Mouse (Mus musculus) cerebellum, adult 11-12 months (tissue): ENCODE measurements around the gene Col7a1.

Experiments used
- DNase-seq: peaks from one replicate; pipeline ENCODE4 v3.0.0; 2022

The Col7a1 gene

DNA sequence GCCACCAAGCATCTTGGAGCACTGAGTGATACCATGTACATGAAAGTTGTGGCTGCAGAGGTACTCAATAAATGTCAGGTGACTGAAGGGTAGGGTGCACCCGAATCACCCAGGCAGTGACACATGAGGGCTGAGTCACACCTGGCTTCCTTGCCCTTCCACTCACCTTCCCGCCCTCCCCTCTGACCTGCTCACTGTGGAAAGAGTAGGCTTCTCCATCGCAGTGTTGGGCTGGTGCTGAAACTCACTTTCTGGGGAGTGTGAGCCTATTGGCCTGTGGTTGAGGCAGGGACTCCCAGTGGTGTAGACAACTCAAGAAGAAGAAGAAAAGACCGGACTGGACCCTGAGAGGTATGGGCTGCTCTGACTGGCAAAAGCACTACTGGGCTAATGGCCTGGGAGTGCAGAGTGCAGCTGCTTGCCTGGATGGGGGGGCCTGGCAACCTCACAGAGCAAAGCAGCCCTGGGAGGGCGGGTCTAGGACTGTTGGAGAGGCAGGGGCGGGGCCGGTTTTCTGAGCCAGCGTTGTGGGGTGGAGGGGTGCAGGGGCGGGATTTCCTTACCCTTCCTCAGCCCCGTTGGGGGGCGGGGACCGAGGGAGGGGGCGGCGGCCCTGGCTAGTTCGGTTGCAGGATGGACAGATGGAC lies 34.4 kb downstream of the Col7a1 start:
- no peak for DNase-seq

- no peak for DNase-seq
These were observed 36.5 kb downstream of the Col7a1 start for GRCm38 (mm10) chr9:108989802-108990461.

- peak; percentile 60 for DNase-seq
These were observed 37.1 kb downstream of the Col7a1 start for GRCm38 (mm10) chr9:108990462-108990820.

DNA sequence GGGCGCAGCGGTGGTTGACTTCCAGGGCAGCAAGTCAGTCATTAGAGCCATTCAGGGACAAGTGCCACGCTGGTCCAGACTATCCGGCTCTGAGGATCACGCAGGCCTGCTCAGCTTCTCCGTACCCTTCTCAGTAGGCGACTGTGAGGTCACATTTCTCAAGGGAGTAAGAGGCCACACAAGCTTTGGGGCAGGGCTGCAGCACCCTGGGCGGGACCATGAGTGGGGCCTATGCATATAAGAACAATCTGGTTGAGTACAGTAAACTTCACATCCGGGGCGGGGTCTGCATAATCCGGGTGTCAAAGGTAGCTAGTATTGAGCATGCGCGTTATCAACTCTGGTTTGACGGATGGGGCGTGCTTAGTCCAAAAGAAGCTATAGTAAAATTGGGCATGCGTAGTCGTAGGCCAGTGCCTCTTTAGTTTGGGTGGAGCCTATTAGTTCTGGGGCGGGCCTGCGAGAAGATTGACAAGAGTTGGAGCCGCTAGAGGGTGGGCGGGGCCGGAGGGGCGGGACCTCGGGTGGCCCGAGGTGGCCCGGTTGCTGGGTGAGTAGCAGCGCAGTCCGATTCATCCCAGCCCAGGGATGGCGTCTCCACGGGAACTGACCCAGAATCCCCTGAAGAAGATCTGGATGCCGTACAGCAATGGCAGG lies 38.2 kb downstream of the Col7a1 start, which contains the start of gene Pfkfb4:
Gene Pfkfb4, plus strand, starts transcription at position 351 of the 657 bp plus-strand sequence.
- peak; percentile 97 for DNase-seq

DNA sequence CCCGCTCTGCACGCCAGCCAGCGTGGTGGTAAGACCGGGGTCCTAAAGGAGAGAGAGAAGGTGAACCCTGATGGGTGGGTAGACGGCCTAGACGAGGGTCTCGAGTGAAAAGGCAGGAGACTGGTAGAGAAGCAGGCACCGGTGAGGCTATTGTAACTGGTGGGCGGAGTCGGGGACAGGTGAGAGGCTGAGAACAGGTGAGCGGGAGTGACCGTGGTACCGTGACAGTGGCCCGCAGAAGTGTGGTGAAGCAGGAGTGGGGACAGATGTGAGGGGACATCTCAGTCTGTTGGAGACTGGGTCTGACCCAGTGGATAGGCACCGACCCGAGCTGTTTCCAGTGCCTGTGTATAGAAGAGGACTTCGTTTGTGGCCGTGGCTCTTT lies 38.7 kb downstream of the Col7a1 start:
- DNase-seq: no peak

GRCm38 (mm10) chr9:108992620-108993361 lies 39.4 kb downstream of the Col7a1 start:
- DNase-seq: peak; percentile 48

DNA sequence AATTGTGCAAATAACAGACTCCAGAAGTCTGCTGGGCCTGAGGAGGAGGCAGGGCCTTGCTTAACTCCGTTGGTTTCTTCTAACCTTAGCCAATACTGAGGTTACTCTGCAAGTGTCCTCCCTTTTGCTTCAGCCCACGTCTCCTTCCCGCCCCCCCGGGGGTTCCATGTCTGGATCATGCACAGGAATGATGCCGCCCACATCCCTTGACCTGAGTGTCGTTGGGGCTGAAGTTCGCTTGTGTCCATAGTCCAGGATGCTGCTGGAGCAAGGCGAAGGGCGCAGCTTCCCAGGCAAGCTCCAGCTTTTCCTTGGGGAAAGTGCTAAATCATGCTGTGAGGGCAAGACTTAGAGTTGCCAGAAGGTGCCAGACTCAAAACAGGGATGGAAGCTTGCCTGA lies 43.0 kb downstream of the Col7a1 start:
- DNase-seq: no peak

GRCm38 (mm10) chr9:108998287-108999166 lies 45.1 kb downstream of the Col7a1 start:
- DNase-seq: no peak

DNA sequence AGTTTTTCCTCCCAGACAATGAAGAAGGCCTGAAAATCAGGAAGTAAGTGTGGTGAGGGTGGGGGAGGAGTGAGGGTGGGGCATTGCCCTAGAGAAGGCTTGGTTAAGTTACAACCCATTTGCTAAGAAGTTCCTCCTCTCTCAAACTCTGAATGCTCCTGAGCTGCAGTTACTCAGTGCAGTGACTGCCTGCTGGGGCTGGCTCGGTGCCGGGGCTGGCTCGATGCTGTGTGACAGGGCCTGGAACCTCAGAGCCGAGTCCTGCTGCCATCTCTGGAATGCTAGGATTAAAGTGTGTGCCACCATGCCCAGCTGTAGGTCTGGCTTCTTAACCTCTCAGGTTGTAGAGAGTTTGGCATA lies 45.8 kb downstream of the Col7a1 start:
- no peak for DNase-seq

DNA sequence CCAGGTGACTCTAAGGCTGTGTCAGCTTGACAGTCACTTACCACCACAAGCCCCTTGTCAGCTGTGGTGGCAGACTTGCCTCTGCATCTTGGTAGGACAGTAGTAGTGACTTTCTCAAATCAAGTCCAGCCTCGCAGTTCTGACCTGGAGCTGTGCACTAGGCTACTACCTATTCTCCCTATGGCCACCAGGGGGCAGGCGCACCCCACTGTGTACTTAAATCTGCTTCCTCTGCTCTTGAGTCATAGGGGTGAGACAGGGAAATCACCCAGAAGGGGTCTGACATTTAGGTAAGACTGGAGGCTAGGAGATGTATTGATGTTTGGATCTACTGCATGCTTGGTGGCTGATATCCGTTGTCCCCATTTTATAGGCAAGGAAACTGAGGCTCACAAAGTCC lies 47.3 kb downstream of the Col7a1 start:
- peak; percentile 51 for DNase-seq

DNA sequence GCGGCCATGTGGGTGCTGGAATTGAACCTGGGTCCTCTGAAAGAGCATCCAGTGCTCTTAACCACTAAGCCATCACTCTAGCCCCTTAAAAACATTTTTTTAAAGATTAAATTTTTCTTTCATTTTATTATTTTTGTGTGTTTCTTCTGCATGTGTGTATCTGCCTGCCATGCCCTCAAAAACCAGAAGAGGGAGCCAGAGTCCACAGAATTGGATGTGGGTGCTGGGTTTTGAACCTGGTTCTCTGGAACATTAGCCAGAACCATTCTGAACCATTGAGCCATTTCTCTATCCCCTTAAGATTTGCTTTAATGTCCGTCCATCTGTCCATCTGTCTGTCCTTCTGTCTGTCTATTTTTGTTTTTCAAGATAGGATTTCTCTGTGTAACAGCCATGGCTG lies 49.8 kb downstream of the Col7a1 start:
- DNase-seq: no peak

- no peak for DNase-seq
These were observed 53.8 kb downstream of the Col7a1 start for GRCm38 (mm10) chr9:109007025-109007780.

GRCm38 (mm10) chr9:109008081-109008480 lies 54.7 kb downstream of the Col7a1 start:
- no peak for DNase-seq

DNA sequence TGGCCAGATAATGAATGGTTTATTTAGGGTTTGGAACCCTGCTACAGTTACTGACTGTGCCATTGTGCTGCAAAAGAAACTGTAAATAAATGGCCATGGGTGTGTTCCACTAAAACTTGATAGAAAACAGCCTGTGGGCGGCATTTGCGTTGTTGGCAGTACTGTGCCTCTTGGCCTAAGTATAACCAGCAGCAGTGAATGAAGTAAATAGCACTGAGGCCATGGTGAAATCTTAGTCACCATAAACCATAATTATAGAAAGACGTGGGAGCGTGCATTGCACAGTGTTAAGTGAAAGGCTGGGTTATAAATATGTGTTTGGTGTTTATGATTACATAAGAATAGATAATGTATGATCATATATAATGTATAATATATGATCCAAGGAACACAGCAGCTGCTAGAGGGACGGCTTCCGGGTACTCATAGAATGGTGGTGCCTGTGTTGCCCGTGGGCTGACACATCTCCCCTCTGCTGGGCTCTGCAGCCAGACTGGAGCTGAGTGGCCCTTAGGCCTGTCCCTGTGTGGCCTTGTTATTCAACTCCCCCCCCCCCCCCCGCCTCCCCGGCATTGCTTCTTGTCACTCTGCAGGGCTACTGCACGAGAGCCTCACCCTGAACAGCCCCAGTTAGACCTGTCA lies 55.7 kb downstream of the Col7a1 start:
- no peak for DNase-seq

- no peak for DNase-seq
These were observed 56.4 kb downstream of the Col7a1 start for GRCm38 (mm10) chr9:109009636-109010315.

DNA sequence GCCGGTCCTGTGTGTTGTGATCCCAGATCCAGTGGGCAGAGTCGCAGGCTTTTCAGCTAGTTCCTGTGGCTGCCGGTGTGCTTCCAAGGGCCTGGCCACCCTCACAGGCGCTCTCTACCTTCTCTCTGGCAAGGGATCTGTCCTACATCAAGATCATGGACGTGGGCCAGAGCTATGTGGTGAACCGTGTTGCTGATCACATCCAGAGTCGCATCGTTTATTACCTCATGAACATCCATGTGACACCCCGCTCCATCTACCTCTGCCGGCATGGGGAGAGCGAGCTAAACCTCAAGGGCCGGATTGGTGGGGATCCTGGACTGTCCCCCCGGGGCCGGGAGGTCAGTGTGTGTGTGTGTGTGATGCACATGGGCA lies 56.9 kb downstream of the Col7a1 start:
- DNase-seq: no peak

DNA sequence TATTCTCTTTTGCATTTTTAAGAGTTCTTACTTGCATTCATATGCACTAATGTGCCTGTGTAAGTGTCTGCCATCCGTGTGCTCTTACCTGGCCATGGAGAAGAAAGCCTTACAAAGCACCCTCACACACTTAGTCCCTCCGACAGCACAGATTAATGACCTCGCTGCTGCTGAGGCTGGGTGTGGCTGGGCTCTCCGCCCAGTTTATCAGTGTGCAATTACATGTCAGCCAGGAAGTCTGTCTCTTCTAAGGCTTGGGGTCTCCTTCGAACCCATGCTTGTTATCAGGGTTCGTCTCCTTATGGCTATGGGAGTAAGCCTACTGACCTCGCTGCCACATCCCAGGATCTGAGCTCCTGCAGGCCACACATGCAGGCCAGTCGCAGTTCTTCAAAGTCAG lies 62.0 kb downstream of the Col7a1 start:
- no peak for DNase-seq

DNA sequence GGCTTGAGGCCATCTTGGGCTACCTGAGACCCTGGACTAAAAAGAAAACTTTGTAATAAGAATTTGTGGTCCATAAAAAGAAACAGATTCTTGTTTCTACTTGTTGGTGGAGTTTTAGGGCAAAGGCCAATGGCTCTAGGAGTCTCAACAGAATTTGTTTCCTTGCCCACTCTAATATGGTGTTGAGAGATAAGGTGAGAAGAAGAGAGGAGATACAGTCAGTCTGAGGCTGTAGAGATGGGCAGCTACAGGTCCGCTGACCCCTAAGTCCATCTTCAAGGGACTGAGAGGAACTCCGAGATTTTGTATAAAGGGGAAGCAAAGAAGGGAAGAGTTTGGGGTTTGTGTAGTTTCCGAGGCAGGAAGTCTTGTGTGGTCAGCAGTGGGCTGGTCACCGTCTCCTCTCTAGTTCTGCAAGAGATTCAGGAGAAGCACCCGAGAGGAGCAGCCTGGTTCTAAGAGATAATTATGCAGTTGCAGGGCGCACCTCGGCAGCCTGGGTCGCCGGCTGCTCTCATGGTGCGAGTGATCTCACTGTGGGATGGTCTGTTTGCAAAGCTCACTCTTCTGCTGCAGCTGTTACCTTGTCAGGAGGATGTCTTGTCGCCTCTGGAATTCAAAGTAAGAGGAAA lies 63.7 kb downstream of the Col7a1 start:
- no peak for DNase-seq

GRCm38 (mm10) chr9:109021428-109021827 lies 68.0 kb downstream of the Col7a1 start:
- DNase-seq: no peak
